Mouse (Mus musculus): Measurements from ENCODE around the gene Sox11. TPM values are rescaled to one million over a fixed set of nuclear protein-coding genes. Genes with fewer than 3 reads are reported as not detected.

Gene Sox11
- 260 and 367 TPM in 2 replicates for polyA plus RNA-seq (2016; fragmentation: Nextera tagmentation; extraction: Ambion mirVana)

DNA sequence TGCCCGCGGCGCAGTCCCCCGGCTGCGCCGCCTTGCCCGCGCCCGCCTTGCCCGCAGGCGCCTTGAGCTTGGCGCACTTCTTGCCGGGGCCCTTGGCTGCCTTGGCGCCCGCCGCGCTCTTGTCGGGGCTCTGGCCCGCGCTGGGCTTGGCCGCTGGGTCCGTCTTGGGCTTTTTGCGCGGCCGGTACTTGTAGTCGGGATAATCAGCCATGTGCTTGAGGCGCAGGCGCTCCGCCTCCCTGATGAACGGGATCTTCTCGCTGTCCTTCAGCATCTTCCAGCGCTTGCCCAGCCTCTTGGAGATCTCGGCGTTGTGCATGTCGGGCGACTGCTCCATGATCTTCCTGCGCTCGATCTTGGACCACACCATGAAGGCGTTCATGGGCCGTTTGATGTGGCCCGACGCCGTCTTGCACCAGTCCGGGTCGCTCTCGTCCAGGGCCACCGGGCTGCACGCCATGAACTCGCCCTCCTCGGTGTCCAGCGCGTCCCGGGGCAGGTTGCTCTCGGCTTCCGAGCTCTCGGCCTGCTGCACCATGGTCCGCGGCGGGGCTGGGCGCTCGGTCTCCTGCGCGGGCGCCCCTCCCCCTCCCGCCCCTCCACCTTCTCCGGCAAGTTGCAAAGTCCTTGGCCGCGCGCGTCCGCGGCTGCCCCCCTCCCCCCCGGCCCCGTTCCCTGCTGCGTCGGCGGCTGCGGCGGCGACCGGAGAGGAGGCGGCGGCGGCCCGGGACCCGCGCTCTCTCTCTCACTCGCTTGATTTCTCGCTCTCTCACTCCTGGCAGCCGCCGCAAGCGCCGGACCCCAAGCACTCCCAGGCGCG is at the start of gene Sox11:
Gene Sox11, minus strand, starts transcription at position 704 of the 820 bp plus-strand sequence.
- Histone ChIP-seq H3K9me3 (replicated peaks) (no peaks in the 10 kb centered on the region), H3K4me3 (peak within 1 kb of the TSS; percentile 99), H3K27me3 (ENCODE audit: low read depth, poor library complexity, severe bottlenecking) (no peaks in the 10 kb centered on the region), H3K27ac (replicated peaks) (peak within 1 kb of the TSS; percentile 99), H3K4me1 (peaks cover 25% of the 10 kb centered on the region), H3K36me3 (peaks cover 31% of the 10 kb centered on the region)
- DNase-seq (ENCODE audit: low spot score): no peak
- WGBS: under 1% methylated on average over 78 of the region's 95 CpGs

- H3K4me1 ChIP-seq: peaks cover 28% of the 10 kb centered on the region
- H3K27me3 ChIP-seq (ENCODE audit: low read depth, poor library complexity, severe bottlenecking): no peaks in the 10 kb centered on the region
- H3K9me3 ChIP-seq (replicated peaks): no peaks in the 10 kb centered on the region
- DNase-seq (ENCODE audit: low spot score): no peak
- WGBS: 58% methylated on average over 7 of the region's 7 CpGs
- H3K27ac ChIP-seq (replicated peaks): 0 out of 2 replicates have a peak overlapping the region, but pooled peaks have one; percentile 38
- H3K36me3 ChIP-seq: no peaks in the 10 kb centered on the region
- no peak overlapping the region for H3K4me3 ChIP-seq
Observed at GRCm38 (mm10) chr12:27391652-27392305, 49.4 kb upstream of the Sox11 start.

- H3K4me1 ChIP-seq: peaks cover 41% of the 10 kb centered on the region
- H3K4me3 ChIP-seq: no peak overlapping the region
- H3K27ac ChIP-seq (replicated peaks): peak overlapping the region; percentile 24
- no peak for DNase-seq (ENCODE audit: low spot score)
- H3K9me3 ChIP-seq (replicated peaks): no peaks in the 10 kb centered on the region
- H3K36me3 ChIP-seq: no peaks in the 10 kb centered on the region
- no peaks in the 10 kb centered on the region for H3K27me3 ChIP-seq (ENCODE audit: low read depth, poor library complexity, severe bottlenecking)
- 40% methylated on average over 3 of the region's 3 CpGs for WGBS
Observed at GRCm38 (mm10) chr12:27390439-27390838, 48.1 kb upstream of the Sox11 start.

GRCm38 (mm10) chr12:27389429-27389828 is 47.1 kb upstream of the Sox11 start:
- Histone ChIP-seq H3K4me1 (peaks cover 51% of the 10 kb centered on the region), H3K27me3 (ENCODE audit: low read depth, poor library complexity, severe bottlenecking) (no peaks in the 10 kb centered on the region), H3K9me3 (replicated peaks) (no peaks in the 10 kb centered on the region), H3K36me3 (no peaks in the 10 kb centered on the region), H3K27ac (replicated peaks) (no peak overlapping the region), H3K4me3 (no peak overlapping the region)
- DNase-seq (ENCODE audit: low spot score): no peak

GRCm38 (mm10) chr12:27372505-27372904 is 30.1 kb upstream of the Sox11 start:
- DNase-seq (ENCODE audit: low spot score): no peak
- WGBS: 86% methylated on average over 3 of the region's 3 CpGs
- no peaks in the 10 kb centered on the region for H3K9me3 ChIP-seq (replicated peaks)
- no peak overlapping the region for H3K27ac ChIP-seq (replicated peaks)
- no peaks in the 10 kb centered on the region for H3K36me3 ChIP-seq
- no peaks in the 10 kb centered on the region for H3K4me1 ChIP-seq
- no peak overlapping the region for H3K4me3 ChIP-seq
- no peaks in the 10 kb centered on the region for H3K27me3 ChIP-seq (ENCODE audit: low read depth, poor library complexity, severe bottlenecking)

GRCm38 (mm10) chr12:27370756-27371155 is 28.4 kb upstream of the Sox11 start:
- H3K4me3 ChIP-seq: no peak overlapping the region
- 83% methylated on average over 2 of the region's 2 CpGs for WGBS
- no peak for DNase-seq (ENCODE audit: low spot score)
- no peaks in the 10 kb centered on the region for H3K27me3 ChIP-seq (ENCODE audit: low read depth, poor library complexity, severe bottlenecking)
- no peaks in the 10 kb centered on the region for H3K9me3 ChIP-seq (replicated peaks)
- no peaks in the 10 kb centered on the region for H3K36me3 ChIP-seq
- H3K27ac ChIP-seq (replicated peaks): no peak overlapping the region
- H3K4me1 ChIP-seq: no peaks in the 10 kb centered on the region

GRCm38 (mm10) chr12:27367476-27367875 is 25.1 kb upstream of the Sox11 start:
- DNase-seq (ENCODE audit: low spot score): no peak
- H3K27me3 ChIP-seq (ENCODE audit: low read depth, poor library complexity, severe bottlenecking): no peaks in the 10 kb centered on the region
- H3K27ac ChIP-seq (replicated peaks): no peak overlapping the region
- H3K36me3 ChIP-seq: no peaks in the 10 kb centered on the region
- H3K4me3 ChIP-seq: no peak overlapping the region
- WGBS: 72% methylated on average over 2 of the region's 2 CpGs
- H3K9me3 ChIP-seq (replicated peaks): no peaks in the 10 kb centered on the region
- H3K4me1 ChIP-seq: no peaks in the 10 kb centered on the region

DNA sequence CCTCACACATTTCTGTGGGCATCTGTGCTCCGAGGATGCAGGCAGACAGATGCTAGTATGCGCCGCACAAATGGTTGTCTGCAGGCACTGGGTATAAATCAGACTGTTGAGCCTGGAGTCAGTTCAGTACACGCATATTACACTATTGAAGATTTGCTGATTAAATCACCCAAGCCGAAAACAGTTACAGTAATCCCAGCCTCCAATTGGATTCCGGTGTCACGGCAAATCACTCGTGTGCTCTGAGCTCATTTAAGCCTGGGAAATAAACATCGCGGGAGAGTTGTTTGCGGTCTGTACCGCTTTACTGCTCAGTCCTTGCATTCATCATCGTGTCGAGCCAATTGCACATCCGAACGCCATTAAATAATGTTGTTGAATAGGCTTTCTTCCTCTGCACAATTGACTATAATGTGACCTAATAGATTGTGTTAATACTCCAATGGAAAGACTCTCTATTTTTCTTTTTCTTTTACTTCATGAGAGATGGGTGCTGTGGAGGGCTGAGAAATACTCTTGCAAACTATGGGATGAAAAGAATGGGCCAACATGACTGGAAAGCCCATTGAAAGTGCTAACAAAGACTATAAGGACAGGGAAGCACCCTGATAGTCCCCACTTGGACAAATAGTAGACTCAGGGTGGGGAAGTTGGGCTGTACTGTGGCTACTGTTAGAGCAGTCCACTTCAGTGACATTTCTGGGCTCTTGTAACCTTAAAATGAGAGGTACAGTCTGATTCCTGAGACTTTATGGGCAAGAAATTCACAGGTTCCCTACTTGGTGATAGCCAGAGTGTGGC is 21.7 kb upstream of the Sox11 start:
- Histone ChIP-seq H3K4me1 (no peaks in the 10 kb centered on the region), H3K36me3 (no peaks in the 10 kb centered on the region), H3K9me3 (replicated peaks) (no peaks in the 10 kb centered on the region), H3K27me3 (ENCODE audit: low read depth, poor library complexity, severe bottlenecking) (no peaks in the 10 kb centered on the region), H3K4me3 (no peak overlapping the region), H3K27ac (replicated peaks) (no peak overlapping the region)
- DNase-seq (ENCODE audit: low spot score): no peak
- WGBS: 91% methylated on average over 16 of the region's 16 CpGs

GRCm38 (mm10) chr12:27357076-27357637 is 14.8 kb upstream of the Sox11 start:
- WGBS: 34% methylated on average over 12 of the region's 12 CpGs
- no peaks in the 10 kb centered on the region for H3K36me3 ChIP-seq
- peaks cover 20% of the 10 kb centered on the region for H3K4me1 ChIP-seq
- H3K4me3 ChIP-seq: no peak overlapping the region
- no peak for DNase-seq (ENCODE audit: low spot score)
- no peaks in the 10 kb centered on the region for H3K9me3 ChIP-seq (replicated peaks)
- H3K27ac ChIP-seq (replicated peaks): peak overlapping the region; percentile 63; the same call in 1 of the 2 replicates
- H3K27me3 ChIP-seq (ENCODE audit: low read depth, poor library complexity, severe bottlenecking): no peaks in the 10 kb centered on the region

- DNase-seq (ENCODE audit: low spot score): no peak
- H3K27ac ChIP-seq (replicated peaks): peak overlapping the region; percentile 63; the same call in 1 of the 2 replicates
- H3K4me3 ChIP-seq: no peak overlapping the region
- no peaks in the 10 kb centered on the region for H3K9me3 ChIP-seq (replicated peaks)
- H3K27me3 ChIP-seq (ENCODE audit: low read depth, poor library complexity, severe bottlenecking): no peaks in the 10 kb centered on the region
- no peaks in the 10 kb centered on the region for H3K36me3 ChIP-seq
- peaks cover 26% of the 10 kb centered on the region for H3K4me1 ChIP-seq
- WGBS: 86% methylated on average over 5 of the region's 5 CpGs
Observed at GRCm38 (mm10) chr12:27356571-27356970, 14.2 kb upstream of the Sox11 start.

GRCm38 (mm10) chr12:27343606-27344410 is 1.4 kb upstream of the Sox11 start:
- peaks cover 28% of the 10 kb centered on the region for H3K4me1 ChIP-seq
- H3K9me3 ChIP-seq (replicated peaks): no peaks in the 10 kb centered on the region
- peak overlapping the region; percentile 99 for H3K27ac ChIP-seq (replicated peaks)
- 3% methylated on average over 17 of the region's 17 CpGs for whole genome bisulfite sequencing
- no peaks in the 10 kb centered on the region for H3K27me3 ChIP-seq (ENCODE audit: low read depth, poor library complexity, severe bottlenecking)
- H3K4me3 ChIP-seq: peak overlapping the region; percentile 99
- peaks cover 15% of the 10 kb centered on the region for H3K36me3 ChIP-seq
- DNase-seq (ENCODE audit: low spot score): no peak
